Mouse (Mus musculus) ovary, postnatal 10 days (tissue): ENCODE measurements at regions not wholly inside any gene's neighbourhood (a gene's known extent, or its start where the extent isn't known, plus 50 kb on each side); places are given as distances from the start of the nearest gene placed in this dataset.
A peak's percentile ranks its signal among the peaks of the same experiment; 100 is the strongest.

Source experiments
- DNase-seq: peaks from one replicate; pipeline ENCODE4 v3.0.0; 2022; ENCODE audit warnings: low spot score

DNA sequence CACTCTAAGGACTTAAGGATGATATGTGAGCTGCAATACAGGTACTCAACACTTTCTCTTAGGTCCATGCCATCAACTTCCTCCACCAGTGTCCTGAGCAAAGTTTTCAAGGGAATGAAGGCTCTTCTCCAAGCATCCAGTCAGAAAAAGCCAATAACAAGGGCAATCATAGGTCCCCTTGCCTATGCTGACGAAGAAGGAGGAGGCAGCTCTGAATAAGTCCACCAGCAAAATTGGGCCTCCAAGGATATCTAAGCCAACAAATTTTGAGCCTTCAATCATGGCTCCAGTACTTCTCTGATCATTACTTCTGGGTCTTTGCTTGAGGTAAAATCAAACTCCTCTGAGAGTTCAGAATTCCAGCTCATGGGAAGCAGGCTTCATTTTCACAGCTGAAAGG, 293.1 kb downstream of the Snurf start:
- DNase-seq = peak; percentile 11
